Mouse (Mus musculus): ENCODE results near the gene Gm10471. TPM values are rescaled to one million over a fixed set of nuclear protein-coding genes. Genes with fewer than 3 reads are reported as not detected.
"Not testable (repeated sequence)": the region's sequence is repeated elsewhere in the genome, so short reads cannot be mapped to it uniquely, and the experiment has no call there.

Gm10471 gene
- total RNA-seq (2014; rRNA removed) (not detected in 2 replicates), polyA plus RNA-seq (2015; fragmentation: Nextera tagmentation; extraction: Ambion mirVana) (0.13 TPM in 1 of 2 replicates, not detected in the other)

DNA sequence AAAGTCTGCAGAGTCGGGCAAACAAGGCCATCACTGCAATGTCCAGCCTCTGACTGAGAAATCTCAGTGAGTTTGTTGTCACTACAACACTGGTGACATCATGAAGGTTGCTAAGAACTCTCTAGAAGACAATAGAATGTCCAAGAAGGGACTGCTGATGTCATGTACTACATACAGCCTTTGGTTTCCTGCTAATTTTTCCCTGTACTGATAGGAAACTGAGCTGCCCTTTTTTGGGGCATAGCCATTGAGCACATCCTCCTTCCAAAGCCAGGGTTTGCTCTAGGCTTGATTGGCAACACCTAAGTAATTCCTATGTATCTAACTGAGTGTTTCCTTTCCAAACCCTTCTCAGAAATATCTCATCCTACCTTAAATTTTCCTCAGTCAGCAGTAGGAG, at the start of gene Gm10471:
Gene Gm10471, minus strand, starts transcription at position 101 of the 400 bp plus-strand sequence.
- DNase-seq (ENCODE audit: low spot score); H3K4me2 ChIP-seq (ENCODE audit: low read depth, low read length, poor library complexity, severe bottlenecking); H3K27ac ChIP-seq (ENCODE audit: low read depth, low read length); ATAC-seq (ENCODE audit: low FRiP score); H3K36me3 ChIP-seq (ENCODE audit: insufficient read depth, low read length); H3K4me1 ChIP-seq (ENCODE audit: insufficient read depth, low read length); H3K9ac ChIP-seq (replicated peaks; ENCODE audit: low read length, poor library complexity, severe bottlenecking); H3K4me3 ChIP-seq (ENCODE audit: low read depth, low read length); H3K9me3 ChIP-seq (ENCODE audit: low read length); H3K27me3 ChIP-seq (ENCODE audit: insufficient read depth, low read length): not testable (repeated sequence)
- 71% methylated on average over 1 of the region's 1 CpGs for WGBS

DNA sequence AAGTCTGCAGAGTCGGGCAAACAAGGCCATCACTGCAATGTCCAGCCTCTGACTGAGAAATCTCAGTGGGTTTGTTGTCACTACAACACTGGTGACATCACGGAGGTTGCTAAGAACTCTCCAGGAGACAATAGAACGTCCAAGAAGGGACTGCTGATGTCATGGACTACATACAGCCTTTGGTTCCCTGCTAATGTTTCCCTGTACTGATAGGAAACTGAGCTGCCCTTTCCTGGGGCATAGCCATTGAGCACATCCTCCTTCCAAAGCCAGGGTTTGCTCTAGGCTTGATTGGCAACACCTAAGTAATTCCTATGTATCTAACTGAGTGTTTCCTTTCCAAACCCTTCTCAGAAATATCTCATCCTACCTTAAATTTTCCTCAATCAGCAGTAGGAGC, 32.2 kb upstream of the Gm10471 start, which contains the start of gene Gm10220:
Gene Gm10220, minus strand, starts transcription at position 101 of the 400 bp plus-strand sequence.
- DNase-seq (ENCODE audit: low spot score); H3K9me3 ChIP-seq (ENCODE audit: low read length); H3K4me1 ChIP-seq (ENCODE audit: insufficient read depth, low read length); H3K27me3 ChIP-seq (ENCODE audit: insufficient read depth, low read length); H3K9ac ChIP-seq (replicated peaks; ENCODE audit: low read length, poor library complexity, severe bottlenecking); ATAC-seq (ENCODE audit: low FRiP score); H3K4me3 ChIP-seq (ENCODE audit: low read depth, low read length); H3K27ac ChIP-seq (ENCODE audit: low read depth, low read length); H3K36me3 ChIP-seq (ENCODE audit: insufficient read depth, low read length); H3K4me2 ChIP-seq (ENCODE audit: low read depth, low read length, poor library complexity, severe bottlenecking): not testable (repeated sequence)
- WGBS, result no CpG with 5 or more reads among the region's 3 CpGs

DNA sequence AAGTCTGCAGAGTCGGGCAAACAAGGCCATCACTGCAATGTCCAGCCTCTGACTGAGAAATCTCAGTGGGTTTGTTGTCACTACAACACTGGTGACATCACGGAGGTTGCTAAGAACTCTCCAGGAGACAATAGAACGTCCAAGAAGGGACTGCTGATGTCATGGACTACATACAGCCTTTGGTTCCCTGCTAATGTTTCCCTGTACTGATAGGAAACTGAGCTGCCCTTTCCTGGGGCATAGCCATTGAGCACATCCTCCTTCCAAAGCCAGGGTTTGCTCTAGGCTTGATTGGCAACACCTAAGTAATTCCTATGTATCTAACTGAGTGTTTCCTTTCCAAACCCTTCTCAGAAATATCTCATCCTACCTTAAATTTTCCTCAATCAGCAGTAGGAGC, 16.2 kb upstream of the Gm10471 start, which contains the start of gene 5031410I06Rik:
Gene 5031410I06Rik, minus strand, starts transcription at position 101 of the 400 bp plus-strand sequence.
- ATAC-seq (ENCODE audit: low FRiP score); H3K4me3 ChIP-seq (ENCODE audit: low read depth, low read length); H3K9ac ChIP-seq (replicated peaks; ENCODE audit: low read length, poor library complexity, severe bottlenecking); H3K36me3 ChIP-seq (ENCODE audit: insufficient read depth, low read length); H3K9me3 ChIP-seq (ENCODE audit: low read length); H3K27ac ChIP-seq (ENCODE audit: low read depth, low read length); H3K4me2 ChIP-seq (ENCODE audit: low read depth, low read length, poor library complexity, severe bottlenecking); DNase-seq (ENCODE audit: low spot score); H3K4me1 ChIP-seq (ENCODE audit: insufficient read depth, low read length); H3K27me3 ChIP-seq (ENCODE audit: insufficient read depth, low read length): not testable (repeated sequence)
- no CpG with 5 or more reads among the region's 3 CpGs for WGBS

DNA sequence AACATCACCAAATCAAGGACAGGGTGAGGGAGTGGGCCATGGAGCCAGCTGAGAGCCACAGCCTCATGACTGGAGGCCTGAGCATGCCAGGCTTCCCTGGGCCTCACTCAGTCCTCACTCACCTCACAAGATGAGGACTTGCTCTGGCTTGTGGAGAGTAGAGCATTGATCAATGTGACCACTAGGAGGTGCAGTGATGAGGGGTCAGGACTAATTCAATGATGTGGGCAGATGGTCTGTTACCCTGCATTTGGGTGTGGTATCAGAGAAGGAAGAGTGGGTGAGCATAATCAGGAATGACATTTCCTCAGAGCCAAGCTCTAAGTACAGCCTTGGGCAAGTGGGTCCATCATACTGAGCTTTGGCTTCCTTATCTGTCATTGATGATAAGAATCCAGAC, 10.1 kb downstream of the Gm10471 start:
- H3K4me2 ChIP-seq (ENCODE audit: low read depth, low read length, poor library complexity, severe bottlenecking); DNase-seq (ENCODE audit: low spot score); H3K27ac ChIP-seq (ENCODE audit: low read depth, low read length); H3K36me3 ChIP-seq (ENCODE audit: insufficient read depth, low read length); H3K4me3 ChIP-seq (ENCODE audit: low read depth, low read length); H3K9me3 ChIP-seq (ENCODE audit: low read length); ATAC-seq (ENCODE audit: low FRiP score); H3K9ac ChIP-seq (replicated peaks; ENCODE audit: low read length, poor library complexity, severe bottlenecking); H3K4me1 ChIP-seq (ENCODE audit: insufficient read depth, low read length); H3K27me3 ChIP-seq (ENCODE audit: insufficient read depth, low read length): not testable (repeated sequence)

DNA sequence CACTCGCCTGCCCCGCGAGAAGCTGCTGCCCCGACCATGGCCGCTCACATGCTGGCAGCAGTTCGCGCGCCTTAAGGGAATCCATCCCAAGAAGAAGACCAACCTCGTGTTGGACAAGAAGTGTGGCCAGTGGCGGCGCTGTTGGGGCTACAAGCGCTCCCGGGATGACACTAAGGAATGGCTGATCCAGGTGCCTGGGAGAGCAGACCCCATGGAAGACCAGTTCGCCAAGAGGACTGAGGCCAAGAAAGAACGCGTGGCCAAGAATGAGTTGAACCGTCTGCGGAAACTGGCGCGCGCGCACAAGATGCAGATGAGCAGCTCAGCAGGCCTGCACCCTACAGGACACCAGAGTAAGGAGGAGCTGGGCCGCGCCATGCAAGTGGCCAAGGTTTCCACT, 18.4 kb downstream of the Gm10471 start:
- no peak overlapping the region for H3K9ac ChIP-seq (replicated peaks; ENCODE audit: low read length, poor library complexity, severe bottlenecking)
- 92% methylated on average over 24 of the region's 24 CpGs for WGBS

DNA sequence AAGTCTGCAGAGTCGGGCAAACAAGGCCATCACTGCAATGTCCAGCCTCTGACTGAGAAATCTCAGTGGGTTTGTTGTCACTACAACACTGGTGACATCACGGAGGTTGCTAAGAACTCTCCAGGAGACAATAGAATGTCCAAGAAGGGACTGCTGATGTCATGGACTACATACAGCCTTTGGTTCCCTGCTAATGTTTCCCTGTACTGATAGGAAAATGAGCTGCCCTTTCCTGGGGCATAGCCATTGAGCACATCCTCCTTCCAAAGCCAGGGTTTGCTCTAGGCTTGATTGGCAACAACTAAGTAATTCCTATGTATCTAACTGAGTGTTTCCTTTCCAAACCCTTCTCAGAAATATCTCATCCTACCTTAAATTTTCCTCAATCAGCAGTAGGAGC, 30.6 kb downstream of the Gm10471 start, which contains the start of gene Gm7347:
Gene Gm7347, minus strand, starts transcription at position 101 of the 400 bp plus-strand sequence.
- ATAC-seq (ENCODE audit: low FRiP score), result not testable (repeated sequence)

More for the DNA sequence above, 18.4 kb downstream of the Gm10471 start:
- ATAC-seq (ENCODE audit: low FRiP score) (no peak), DNase-seq (ENCODE audit: low spot score) (no peak)
- no peak overlapping the region for H3K4me3 ChIP-seq (ENCODE audit: low read depth, low read length)
- H3K36me3 ChIP-seq (ENCODE audit: insufficient read depth, low read length), result no peaks in the 10 kb centered on the region
- no peak for TF ChIP-seq CTCF (IDR thresholded peaks at IDR 0.05)
- no peaks in the 10 kb centered on the region for H3K9me3 ChIP-seq (ENCODE audit: low read length)
- H3K4me2 ChIP-seq (ENCODE audit: low read depth, low read length, poor library complexity, severe bottlenecking), result no peak overlapping the region
- H3K27ac ChIP-seq (ENCODE audit: low read depth, low read length), result no peak overlapping the region
- H3K27me3 ChIP-seq (ENCODE audit: insufficient read depth, low read length), result no peaks in the 10 kb centered on the region
- H3K4me1 ChIP-seq (ENCODE audit: insufficient read depth, low read length), result no peaks in the 10 kb centered on the region

DNA sequence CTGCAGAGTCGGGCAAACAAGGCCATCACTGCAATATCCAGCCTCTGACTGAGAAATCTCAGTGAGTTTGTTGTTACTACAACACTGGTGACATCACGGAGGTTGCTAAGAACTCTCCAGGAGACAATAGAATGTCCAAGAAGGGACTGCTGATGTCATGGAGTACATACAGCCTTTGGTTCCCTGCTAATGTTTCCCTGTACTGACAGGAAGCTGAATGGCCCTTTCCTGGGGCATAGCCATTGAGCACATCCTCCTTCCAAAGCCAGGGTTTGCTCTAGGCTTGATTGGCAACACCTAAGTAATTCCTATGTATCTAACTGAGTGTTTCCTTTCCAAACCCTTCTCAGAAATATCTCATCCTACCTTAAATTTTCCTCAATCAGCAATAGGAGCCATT, 49.6 kb downstream of the Gm10471 start, which contains the start of gene Speer4a:
Gene Speer4a, minus strand, starts transcription at position 101 of the 400 bp plus-strand sequence.
- not testable (repeated sequence) for ATAC-seq (ENCODE audit: low FRiP score); H3K4me2 ChIP-seq (ENCODE audit: low read depth, low read length, poor library complexity, severe bottlenecking); DNase-seq (ENCODE audit: low spot score); H3K4me3 ChIP-seq (ENCODE audit: low read depth, low read length); H3K4me1 ChIP-seq (ENCODE audit: insufficient read depth, low read length); H3K9ac ChIP-seq (replicated peaks; ENCODE audit: low read length, poor library complexity, severe bottlenecking); H3K9me3 ChIP-seq (ENCODE audit: low read length); H3K27ac ChIP-seq (ENCODE audit: low read depth, low read length); H3K36me3 ChIP-seq (ENCODE audit: insufficient read depth, low read length); H3K27me3 ChIP-seq (ENCODE audit: insufficient read depth, low read length)
- 70% methylated on average over 2 of the region's 2 CpGs for WGBS

More for the DNA sequence above, 30.6 kb downstream of the Gm10471 start, which contains the start of gene Gm7347:
- not testable (repeated sequence) for H3K36me3 ChIP-seq (ENCODE audit: insufficient read depth, low read length); H3K4me1 ChIP-seq (ENCODE audit: insufficient read depth, low read length); DNase-seq (ENCODE audit: low spot score); H3K27ac ChIP-seq (ENCODE audit: low read depth, low read length); H3K4me2 ChIP-seq (ENCODE audit: low read depth, low read length, poor library complexity, severe bottlenecking); H3K4me3 ChIP-seq (ENCODE audit: low read depth, low read length); H3K9ac ChIP-seq (replicated peaks; ENCODE audit: low read length, poor library complexity, severe bottlenecking); H3K27me3 ChIP-seq (ENCODE audit: insufficient read depth, low read length); H3K9me3 ChIP-seq (ENCODE audit: low read length)
- WGBS, result no CpG with 5 or more reads among the region's 2 CpGs

Measured in midbrain, postnatal 0 days (tissue).